Mouse (Mus musculus): ENCODE results near the gene Olfr313.

- TF ChIP-seq POLR2A (IDR thresholded peaks at IDR 0.05; ENCODE audit: low read depth, low read length) (no peak), CTCF (IDR thresholded peaks at IDR 0.05; ENCODE audit: extremely low read depth, insufficient read depth, insufficient read length, insufficient replicate concordance) (no peak)
Observed at GRCm38 (mm10) chr11:58815676-58816075, 876 bp downstream of the Olfr313 start.
